Mouse (Mus musculus): ENCODE measurements around the gene Nfia.
A peak's percentile ranks its signal among the peaks of the same experiment; 100 is the strongest.

Gene Nfia

DNA sequence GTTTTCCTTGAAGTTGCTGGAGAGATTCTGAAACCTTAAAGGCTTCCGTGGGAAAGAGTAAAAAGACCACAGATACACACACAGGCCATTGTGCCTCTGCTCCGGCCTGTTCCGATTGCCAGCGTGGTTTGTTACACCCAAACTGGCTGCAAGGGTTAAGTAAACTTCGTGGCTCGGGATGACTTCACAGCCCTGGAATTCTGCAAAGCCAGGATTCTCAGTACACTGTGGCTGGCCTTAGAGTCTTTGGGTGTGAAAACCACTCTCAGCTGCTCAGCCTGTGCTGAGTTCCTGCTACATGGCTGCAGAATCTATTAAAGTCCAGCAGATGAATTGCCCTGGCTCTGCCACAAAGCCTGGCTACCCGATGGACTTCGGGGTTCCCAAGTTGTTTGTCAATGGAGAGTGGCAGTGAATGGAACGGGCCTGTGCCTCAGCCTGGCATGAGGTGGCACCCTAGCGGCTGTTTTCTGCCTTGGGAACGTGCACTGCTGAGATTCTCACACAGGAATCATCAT is 231.6 kb downstream of the Nfia start:
- DNase-seq (ENCODE audit: low spot score): peak; percentile 69

DNA sequence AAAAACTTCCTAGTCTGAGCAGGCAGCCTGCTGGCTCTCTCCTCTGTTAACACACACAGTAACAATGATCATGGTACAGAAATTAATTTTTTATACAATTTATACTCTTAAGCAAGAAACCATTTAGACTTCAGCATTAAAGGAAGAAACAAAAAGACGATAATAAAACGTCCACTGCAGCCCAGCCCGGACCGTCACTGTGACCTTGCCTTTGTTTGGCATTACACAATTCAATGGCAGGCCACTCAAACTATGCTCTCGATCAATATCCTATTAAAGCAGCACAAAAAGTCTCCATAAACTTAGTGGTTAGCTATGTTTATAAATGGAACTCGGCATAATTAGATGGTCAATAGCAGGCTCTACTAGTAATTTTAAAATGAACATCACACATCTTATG is 232.5 kb downstream of the Nfia start:
- DNase-seq (ENCODE audit: low spot score): no peak

DNA sequence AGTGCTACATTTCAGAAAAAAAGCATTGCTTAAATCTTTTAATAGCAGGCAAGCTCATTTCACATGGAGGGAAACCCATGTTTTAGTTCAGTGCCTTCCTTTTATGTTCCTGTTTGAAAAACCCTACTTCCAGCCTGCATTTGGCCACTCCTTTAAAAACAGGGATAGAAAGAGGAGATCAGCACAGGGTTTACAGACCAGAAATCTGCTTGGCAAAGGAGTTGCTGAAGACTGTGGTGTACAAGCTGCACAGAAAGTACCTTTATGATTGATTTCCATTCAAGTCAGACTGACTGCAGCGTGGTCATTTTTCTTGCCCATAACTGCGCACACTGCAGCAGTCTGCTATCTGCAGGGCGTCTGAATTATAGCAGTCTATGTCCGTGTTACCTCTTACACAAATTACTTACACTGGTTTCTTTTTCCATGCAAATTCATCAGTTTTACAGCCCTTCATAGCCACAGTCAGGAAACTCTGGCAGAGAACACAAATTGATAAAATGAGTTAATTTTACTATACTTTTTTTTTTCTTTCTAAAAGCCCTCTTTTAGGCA is 236.4 kb downstream of the Nfia start:
- no peak for DNase-seq (ENCODE audit: low spot score)

DNA sequence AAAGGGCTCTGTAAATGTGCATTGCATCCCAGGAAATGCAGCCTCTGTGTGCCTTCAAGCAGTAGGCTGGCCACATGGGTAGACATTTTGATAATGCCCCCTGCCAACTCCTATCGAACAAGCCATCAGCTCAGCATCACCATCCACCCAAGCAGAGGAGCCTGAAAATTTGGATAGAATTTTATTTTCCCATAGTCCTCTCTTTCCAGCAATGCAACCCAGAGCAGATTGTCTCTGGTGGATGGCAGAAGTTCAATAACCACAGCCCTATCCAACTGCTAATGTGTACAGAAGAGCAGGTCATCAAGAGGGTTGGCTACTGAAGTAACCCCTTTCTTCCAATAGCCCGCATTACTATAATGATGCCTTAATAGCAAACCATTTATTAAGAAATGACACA is 237.4 kb downstream of the Nfia start:
- no peak for DNase-seq (ENCODE audit: low spot score)

DNA sequence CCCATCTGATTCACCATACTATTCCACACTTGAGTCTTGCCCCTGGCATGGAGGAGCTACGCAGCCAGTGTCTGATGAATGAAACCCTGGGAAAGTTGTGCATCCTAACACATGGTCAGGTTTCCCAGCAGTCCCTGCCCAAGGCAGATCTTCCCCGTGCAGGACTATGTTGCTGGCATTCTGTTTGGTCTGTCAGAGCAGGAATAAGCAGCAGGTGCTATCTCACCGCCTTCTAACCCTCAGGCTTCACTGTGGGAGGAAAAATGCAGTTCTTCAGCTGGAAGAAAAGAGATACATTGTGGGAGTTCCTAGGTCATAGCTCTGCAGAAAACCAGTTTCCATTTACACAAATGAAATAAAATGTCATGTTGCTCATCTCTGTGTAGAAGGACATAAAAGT is 247.3 kb downstream of the Nfia start:
- no peak for DNase-seq (ENCODE audit: low spot score)

DNA sequence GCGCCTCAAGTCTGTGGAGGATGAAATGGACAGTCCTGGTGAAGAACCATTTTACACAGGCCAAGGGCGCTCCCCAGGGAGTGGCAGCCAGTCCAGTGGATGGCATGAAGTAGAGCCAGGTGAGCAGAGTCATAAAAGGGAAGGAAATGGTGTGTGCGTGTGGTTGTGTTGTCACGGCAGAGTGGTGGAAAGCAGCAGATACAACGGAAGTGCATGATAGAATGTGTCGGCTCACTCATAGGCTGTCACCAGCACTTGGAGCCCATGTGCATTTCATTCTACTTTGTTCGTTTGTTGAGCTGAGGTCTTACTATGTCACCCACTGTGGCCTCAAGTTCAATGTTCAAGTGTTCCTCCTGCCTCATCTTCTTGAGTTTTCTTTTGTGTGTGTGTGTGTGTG is 248.3 kb downstream of the Nfia start:
- no peak for DNase-seq (ENCODE audit: low spot score)

DNA sequence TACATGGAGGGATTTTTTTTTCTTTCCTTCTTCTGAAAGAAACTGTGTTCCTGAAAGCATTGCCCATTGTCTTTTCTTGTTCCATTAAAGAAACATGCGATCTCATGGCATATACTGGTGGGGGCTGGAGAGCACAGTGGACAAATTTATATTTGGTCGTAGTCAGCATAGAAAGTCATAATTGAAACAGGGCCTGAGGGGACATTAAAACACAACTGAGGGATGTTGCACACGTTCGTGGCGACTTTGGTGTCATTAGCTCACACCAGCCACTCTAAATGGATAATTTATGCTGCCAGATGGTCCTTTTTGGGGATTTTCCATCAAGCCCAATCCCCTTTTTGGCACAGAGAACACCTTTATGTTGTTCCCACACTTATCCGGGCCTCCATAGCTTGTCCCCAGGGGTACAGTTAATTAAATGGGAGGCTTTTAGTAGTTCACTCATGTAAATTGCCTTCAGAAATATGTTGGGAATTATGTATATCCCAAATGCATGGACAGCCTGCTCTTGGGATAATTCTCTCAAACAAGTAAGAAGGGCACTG is 250.8 kb downstream of the Nfia start:
- DNase-seq (ENCODE audit: low spot score): no peak

DNA sequence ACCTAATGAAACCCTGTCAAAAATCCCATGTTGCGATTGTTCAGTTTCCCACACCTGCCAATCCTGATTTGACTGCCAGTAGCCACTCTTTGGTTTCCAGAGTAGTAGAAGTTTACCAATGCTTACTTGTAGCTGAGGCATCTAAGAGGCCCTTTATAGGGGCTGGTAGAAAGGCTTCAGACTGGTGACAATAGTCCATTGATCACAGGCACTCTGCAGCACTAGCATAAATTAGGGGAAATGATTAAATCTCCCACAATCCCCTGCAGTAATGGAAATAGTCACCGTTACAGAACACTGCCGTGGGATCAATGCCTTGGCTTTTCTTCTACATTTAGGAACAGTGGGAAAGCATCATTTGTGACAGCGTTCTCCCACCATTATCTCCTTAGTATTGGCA is 254.9 kb downstream of the Nfia start:
- DNase-seq (ENCODE audit: low spot score): no peak

DNA sequence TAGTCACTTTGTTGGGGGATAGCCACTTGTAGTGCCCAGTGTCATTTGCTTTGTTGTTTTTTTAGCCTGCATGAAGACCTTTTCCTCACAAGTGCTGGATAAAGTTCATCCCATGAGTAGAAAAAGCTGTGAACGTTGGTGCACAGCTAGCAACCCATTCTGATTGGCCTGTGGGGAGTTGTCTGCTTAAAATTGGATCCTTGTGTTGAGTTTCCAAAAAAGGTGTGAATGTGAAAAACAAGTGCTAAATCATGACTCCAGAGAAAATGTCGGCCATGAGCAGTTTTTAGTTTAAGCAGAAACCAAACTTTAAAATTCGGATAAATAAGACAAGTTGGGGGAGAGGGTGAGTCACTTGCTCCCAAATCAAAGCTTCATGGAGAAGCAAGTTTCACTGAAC is 259.3 kb downstream of the Nfia start:
- DNase-seq (ENCODE audit: low spot score): no peak

DNA sequence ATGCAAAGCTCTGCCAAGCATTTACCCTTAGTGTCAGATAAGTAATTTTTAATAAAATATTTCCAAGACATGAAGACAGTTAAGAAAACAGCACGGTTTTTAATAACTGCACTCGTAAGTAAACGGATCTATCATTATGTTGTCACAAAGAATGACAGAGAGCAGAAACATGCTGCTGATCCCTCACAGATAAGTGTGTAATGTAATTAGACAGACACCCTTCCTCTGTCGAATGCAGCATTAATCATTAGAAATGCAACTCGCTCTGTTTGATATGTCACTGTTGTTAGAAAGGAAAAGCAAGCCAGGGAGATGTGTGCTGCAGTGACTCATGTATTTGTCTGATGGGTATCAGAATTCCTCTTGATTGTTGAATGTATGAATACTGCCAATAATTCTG is 259.8 kb downstream of the Nfia start:
- no peak for DNase-seq (ENCODE audit: low spot score)

DNA sequence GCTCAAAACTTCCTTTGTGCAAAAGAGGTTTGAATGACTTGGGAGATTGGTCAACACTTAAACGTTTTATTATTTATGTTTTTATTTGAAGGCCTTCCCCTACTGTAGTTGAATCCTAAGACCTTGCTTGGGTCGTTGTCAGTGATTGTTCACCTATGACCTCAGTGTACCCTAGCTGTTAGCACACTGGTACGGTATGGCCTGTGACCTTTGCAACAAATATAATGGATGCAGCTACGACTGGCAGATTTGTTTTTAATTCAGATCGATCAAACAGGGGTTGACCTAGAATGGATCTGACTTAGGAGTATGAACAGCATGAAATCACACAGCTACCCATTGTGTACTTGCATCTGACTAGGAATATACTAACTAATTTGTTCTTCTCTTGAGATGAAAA is 266.6 kb downstream of the Nfia start:
- no peak for DNase-seq (ENCODE audit: low spot score)

DNA sequence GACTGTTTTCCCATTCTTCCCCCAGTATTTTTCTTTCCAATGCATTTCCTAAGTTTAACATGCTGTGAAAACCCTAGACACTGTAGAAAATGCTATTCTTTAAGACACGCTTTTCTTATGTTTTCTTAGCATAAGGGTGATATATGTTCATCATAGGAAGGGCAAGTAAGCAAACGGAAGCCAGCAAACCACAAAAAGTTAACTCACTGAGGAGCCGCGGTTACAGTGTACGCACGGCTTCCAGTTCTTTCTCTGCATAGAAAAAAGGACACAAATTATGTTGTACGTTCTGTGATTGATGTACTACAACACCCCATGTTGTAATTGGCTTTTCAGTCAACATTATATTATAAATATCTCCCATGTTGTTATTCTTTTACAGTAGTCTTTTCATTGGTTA is 267.6 kb downstream of the Nfia start:
- no peak for DNase-seq (ENCODE audit: low spot score)

DNA sequence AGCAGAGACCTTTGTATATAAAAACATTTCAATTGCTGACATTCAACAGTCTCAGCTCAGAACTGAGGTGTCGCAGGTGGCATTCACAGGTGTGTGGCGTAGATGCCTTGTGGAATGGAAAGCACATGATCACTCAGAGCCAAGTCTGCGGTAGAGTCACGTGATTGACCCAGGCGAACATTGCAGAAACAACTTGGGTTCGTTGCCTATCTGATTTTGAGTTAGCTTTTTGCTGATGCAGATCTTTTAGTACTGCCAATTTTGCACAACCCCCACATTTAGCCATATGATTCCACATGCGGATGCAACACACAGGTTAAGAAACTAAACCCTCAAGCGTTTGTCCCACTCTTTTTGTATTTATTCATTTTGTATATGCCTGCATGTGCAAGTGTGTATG is 272.1 kb downstream of the Nfia start:
- DNase-seq (ENCODE audit: low spot score): no peak

DNA sequence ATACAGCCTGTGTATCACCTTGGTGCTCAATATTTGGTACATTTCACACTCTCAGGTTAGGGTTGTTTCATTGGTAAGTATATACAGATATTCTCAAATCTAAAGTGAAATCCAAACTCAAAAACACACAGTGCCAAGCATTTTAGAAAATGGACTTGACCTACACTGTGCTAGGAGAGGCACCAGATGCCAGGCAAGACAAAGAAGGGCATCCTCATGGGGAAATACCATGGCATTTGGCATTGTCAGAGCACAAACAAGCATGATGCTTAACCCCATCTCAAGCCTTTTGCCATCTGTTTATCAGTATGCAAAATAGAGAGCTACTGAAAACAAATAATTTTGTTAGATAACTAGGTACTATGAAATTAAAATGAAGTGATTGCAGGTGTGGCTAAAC is 274.8 kb downstream of the Nfia start:
- no peak for DNase-seq (ENCODE audit: low spot score)

DNA sequence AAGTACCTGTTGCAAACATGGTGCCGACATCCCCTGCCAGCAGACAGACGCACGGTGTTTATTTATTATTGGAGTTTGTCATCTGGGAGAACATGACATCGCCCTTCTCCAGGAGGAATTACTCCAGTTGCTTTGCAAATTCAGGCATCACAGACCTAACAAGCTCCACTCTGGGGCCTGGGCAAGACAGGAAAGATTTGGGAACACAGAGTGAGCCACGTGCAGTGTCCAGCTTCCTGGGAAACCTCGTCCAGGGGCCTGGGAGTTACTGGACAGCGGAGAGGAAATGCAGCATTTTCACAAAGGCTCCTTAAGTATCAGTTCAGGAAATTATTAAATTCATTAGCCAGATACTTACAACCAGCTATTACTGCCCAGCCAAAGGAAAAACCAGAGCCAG is 277.1 kb downstream of the Nfia start:
- no peak for DNase-seq (ENCODE audit: low spot score)

DNA sequence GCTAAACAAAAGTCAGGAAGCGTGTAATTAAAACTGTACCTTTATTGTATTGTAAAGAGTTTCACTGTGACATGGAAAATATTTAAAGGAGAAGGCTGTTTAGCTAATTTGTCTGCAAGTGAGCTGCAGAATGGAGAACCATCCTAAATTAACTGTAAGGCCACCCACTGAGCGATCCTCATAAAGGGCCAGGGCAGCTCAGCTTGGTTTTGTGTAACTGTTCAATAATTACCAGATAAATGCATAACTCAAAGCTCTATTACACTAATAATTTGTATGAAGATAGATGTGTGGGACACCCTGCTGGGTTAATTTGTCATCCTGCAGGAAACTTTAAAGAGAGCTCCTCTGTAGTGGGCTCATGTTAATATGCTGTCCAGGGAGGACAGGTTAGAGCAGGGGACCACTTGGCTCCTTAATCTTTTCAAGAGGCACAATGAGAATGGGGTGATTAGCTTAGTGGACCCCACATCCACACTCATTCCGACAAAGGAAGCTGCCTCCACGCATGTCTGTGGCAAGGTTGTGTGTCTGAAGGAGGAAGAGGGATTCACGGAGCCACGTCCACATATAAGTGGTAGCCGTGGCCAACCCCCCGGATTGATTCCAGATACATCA is 277.6 kb downstream of the Nfia start:
- DNase-seq (ENCODE audit: low spot score): no peak

DNA sequence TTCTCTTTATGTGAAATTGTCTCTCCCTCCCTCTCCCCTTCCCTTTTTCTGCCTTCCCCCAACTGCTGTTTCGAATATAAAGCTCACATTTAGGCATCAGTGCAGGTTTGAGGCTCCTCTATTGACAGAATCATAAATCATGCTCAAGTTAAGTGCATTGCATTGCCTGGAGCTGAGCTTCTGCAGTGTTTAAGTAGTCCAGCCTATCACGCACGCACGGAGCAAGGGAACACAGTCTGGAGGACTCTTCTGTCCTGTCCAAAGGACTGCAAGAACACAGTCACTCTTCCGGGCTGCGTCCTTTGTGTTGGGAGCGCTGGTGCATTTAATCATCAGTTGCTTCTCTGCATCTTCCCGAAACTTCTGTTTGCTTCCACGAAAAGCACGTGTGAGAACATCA is 278.2 kb downstream of the Nfia start:
- DNase-seq (ENCODE audit: low spot score): no peak

DNA sequence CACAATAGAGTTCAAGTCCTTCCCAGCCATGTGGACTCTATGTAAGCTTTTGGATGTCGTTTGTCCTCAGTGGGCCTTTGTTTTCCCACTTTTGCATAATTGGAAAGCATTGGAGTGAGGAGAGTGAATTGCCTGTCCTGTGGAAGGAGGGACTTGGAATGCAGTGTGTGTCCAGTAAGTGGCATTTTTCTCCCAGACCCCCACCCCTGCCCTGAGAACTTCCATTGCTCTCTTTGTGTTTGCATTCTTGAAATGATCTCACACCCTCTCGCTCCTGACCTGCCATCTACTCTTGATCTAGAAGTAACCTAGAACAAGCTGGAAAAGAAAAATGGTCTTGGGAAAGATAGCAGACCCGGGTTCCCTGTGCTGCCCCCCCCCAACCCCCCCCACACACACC is 278.8 kb downstream of the Nfia start:
- DNase-seq (ENCODE audit: low spot score): no peak

DNA sequence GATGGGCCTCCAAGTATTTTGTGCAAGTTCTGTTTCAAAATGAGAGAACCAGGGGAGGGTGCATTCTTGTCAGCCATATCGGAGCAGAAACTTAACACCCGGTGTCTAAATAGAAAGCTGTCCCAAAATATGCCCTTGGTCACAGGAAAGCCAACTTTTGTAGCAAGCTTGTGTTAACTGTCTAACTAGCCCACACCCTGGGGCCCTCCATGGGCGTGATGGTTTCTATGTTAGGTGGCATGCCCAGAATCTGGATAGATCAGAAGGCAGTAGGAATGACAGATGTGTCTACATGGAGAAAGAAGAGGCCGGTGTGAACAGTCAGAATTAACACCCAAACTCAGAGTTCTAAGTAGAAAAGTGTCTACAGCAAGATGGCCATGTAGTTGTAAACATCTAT is 282.5 kb downstream of the Nfia start:
- DNase-seq (ENCODE audit: low spot score): no peak

DNA sequence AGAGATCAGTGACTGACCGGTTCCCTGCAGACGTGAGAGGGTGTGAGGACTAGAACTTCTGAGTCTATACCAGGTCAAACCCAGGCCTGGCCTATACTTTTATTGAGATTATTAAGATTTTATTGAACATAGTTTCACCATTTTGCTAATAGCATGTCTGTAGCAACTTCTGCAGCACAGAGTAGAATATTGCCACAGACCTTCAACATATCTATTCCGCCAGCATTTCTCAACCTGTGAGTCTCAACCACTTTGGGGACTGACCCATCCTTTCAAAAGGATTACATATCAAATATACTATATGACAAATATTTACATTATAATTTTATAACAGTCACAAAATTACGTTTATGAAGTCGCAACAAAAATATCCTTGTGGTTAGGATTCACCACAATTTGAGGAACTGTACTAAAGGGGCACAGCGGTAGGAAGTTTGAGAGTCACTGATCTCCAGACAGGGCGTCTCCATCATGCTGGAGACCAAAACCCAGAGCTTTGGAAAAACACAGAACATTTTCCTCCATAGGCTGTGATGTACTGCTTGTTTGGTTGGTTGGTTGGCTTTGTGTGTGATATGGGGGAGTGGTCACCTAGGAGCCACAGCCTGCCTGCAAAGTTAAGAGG is 284.0 kb downstream of the Nfia start:
- DNase-seq (ENCODE audit: low spot score): no peak

DNA sequence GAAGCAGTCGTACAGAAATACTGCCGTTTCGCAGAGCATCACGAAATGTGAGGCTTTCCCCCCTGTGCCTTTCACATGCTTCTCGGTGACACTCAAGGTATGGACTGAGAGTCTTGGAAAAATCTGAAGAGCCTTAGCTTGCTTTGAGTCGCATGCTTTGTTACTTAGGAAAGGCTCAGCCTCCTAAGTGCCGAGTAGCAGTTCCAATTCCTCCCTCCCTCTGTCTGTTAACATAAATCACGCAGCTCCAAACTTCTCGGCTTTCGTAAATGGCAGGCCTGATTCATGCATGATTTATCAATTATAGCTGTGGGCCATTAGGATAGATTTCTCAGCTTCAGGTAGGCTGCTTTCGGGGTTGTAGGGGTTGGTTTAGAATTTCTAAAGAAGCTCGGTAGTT is 284.7 kb downstream of the Nfia start:
- no peak for DNase-seq (ENCODE audit: low spot score)

DNA sequence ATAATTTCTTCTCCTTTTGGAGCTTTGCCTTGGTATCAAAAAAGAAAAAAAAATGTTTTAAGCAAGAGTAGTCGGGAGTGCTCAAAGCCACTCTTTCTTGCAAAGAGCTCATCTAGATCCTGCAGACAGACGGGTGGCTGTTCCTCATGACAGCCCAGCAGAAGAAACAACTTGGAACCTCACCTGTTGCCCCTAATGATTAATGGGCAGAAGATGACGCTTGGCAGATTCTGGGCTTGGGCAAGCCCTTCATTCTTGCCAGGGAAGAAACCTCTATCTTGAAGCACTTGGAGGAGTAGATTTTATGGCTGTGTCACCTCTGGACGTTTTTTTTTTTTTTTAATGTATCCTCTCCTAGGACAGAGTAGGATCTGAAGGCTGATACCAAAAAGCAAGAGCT is 285.2 kb downstream of the Nfia start:
- DNase-seq (ENCODE audit: low spot score): no peak

DNA sequence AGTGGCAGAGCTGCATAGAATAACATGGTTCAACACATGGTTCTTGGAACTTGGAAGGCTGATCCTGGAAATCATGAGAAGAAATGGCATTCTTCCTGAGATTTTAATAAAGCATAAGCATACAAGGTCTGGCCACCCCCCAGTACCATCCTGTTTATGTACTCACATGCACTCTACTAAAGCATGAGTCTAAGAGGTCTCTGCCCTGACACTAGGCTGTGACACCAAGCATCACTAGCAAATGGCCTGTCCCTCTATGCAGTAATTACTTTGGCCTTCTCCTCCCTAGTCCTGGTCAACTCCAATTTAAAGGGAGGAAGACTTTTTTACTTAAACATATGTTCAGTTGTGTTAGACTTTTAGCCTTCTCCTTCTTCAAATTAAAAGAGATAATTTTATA is 285.6 kb downstream of the Nfia start:
- no peak for DNase-seq (ENCODE audit: low spot score)

DNA sequence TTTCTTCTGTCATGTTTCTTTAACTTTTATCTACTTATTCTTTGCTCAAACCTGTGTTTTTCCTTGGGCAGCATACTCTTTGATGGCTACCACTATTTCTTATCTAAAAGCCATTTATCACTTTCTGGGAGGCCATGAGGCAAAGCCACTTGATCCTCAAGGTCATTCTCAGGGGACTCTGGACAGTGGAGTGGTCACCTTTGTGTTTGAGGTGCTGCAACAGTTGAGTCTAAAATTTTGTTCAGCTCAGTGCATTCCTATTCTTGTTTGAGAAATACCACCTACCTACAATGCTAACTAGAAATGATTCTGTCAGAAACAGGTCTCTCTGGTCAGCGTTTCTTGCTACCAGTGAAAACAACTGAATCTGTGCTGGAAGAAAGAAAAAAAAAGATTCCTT is 288.1 kb downstream of the Nfia start:
- DNase-seq (ENCODE audit: low spot score): no peak

Data from urinary bladder, postnatal 14 days (tissue).